Mouse (Mus musculus) myocyte (in vitro differentiated cells): ENCODE results near the gene Lrrc3b.

ENCODE experiments used
- CEBPB ChIP-seq: IDR thresholded peaks from 2 replicates; pipeline ENCODE4 v1.6.1; 2011; ENCODE audit warnings: mild to moderate bottlenecking, moderate library complexity; ENCODE audit not compliant: poor library complexity, insufficient read depth, severe bottlenecking
- E2F4 ChIP-seq: IDR thresholded peaks from one replicate; pipeline ENCODE4 v1.6.1; 2011; ENCODE audit warnings: mild to moderate bottlenecking, control low read depth, moderate library complexity; ENCODE audit not compliant: insufficient read depth
- MAX ChIP-seq: IDR thresholded peaks from one replicate; pipeline ENCODE4 v1.6.1; 2011; ENCODE audit warnings: low read depth, mild to moderate bottlenecking, control low read depth
- MYOD1 ChIP-seq, 3 experiments: IDR thresholded peaks; one replicate each; pipeline ENCODE4 v1.6.1; 2011; ENCODE audit warnings: control low read depth in 2 of 3, low read depth in 2 of 3, mild to moderate bottlenecking in 2 of 3, moderate library complexity in 1 of 3; ENCODE audit not compliant: insufficient read length in 2 of 3, control insufficient read depth in 1 of 3
- POLR2A ChIP-seq: IDR thresholded peaks from one replicate; pipeline ENCODE4 v1.6.1; 2011; ENCODE audit warnings: low read depth, mild to moderate bottlenecking, control low read depth, moderate library complexity; ENCODE audit not compliant: insufficient read length
- POLR2AphosphoS2 ChIP-seq: IDR thresholded peaks from one replicate; pipeline ENCODE4 v1.6.1; 2011; ENCODE audit warnings: low read depth, control low read depth; ENCODE audit not compliant: insufficient read length
- SRF ChIP-seq: IDR thresholded peaks from one replicate; pipeline ENCODE4 v1.6.1; 2011; ENCODE audit warnings: low read depth; ENCODE audit not compliant: control insufficient read depth, insufficient read length
- TCF12 ChIP-seq: IDR thresholded peaks from one replicate; pipeline ENCODE4 v1.6.1; 2011; ENCODE audit warnings: mild to moderate bottlenecking, control low read depth; ENCODE audit not compliant: poor library complexity, insufficient read depth, severe bottlenecking
- USF1 ChIP-seq: IDR thresholded peaks from one replicate; pipeline ENCODE4 v1.6.1; 2011; ENCODE audit warnings: low read depth, mild to moderate bottlenecking, control low read depth, moderate library complexity

DNA sequence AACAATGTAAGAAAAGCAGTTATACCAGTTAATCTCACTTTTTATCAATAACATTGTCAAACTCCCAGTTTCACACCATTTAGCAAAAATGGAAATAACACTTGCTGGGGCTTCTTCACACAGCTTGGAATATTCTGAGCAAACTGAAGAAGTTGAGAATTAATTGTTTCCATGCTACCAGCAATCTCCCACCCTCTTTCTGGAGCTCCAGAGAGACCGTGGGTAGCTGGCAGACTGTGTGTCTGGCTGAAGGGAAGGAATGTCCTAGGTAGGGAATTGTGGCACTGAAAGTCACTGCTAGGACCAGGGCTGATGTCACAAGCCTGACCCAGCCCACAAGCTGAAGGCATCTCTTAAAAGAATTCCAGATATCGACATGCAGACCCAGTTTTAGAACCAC, 53.3 kb downstream of the Lrrc3b start:
- TF ChIP-seq POLR2AphosphoS2 (no peak), TCF12 (no peak), SRF (no peak), POLR2A (no peak), E2F4 (no peak), USF1 (no peak), CEBPB (no peak), MAX (no peak), MYOD1 (IDR thresholded peaks at IDR 0.05; ENCODE audit: control insufficient read depth in 1 of 3, insufficient read length in 2 of 3, low read depth in 2 of 3) (no peak)
